Mouse (Mus musculus): ENCODE data around the gene Cyp3a57. TPM values are rescaled to one million over a fixed set of nuclear protein-coding genes. Genes with fewer than 3 reads are reported as not detected.
"Not testable (repeated sequence)": the region's sequence is repeated elsewhere in the genome, so short reads cannot be mapped to it uniquely, and the experiment has no call there.

The Cyp3a57 gene
- polyA plus RNA-seq, 1 experiment from 2014 or later, result not detected

DNA sequence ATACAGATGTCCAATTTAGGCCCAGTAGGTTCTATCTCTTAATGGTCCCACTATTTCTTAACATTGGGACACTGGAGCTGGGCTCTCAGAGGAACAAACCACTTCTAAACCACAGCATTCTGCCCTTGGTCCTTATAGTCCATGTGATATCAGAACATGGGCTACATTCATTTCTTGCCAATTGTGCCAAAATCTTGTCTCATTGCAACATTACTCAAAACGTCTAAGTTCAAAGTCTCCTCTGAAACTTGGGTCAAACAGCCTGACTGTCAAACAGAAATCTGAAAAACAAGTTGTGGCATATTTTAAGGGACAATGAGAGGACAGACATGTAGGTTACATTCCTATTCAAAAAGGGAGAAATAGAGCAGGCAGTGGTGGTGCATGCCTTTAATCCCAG, 27.9 kb upstream of the Cyp3a57 start:
- no peak overlapping the region for H3K4me3 ChIP-seq (ENCODE audit: low read depth, low read length)
- TF ChIP-seq CTCF (IDR thresholded peaks at IDR 0.05; ENCODE audit: low read depth), result no peak
- H3K27me3 ChIP-seq (replicated peaks; ENCODE audit: control insufficient read depth, insufficient read depth, low read length), result no peaks in the 10 kb centered on the region
- no peaks in the 10 kb centered on the region for H3K36me3 ChIP-seq (ENCODE audit: control insufficient read depth, insufficient read depth)
- no peak overlapping the region for H3K4me2 ChIP-seq (replicated peaks; ENCODE audit: low read depth)
- H3K4me1 ChIP-seq (replicated peaks; ENCODE audit: control insufficient read depth, insufficient read depth, low read length), result no peaks in the 10 kb centered on the region
- H3K27ac ChIP-seq (ENCODE audit: low read depth, low read length), result no peak overlapping the region
- no peaks in the 10 kb centered on the region for H3K9me3 ChIP-seq (ENCODE audit: control insufficient read depth)
- 83% methylated on average over 1 of the region's 1 CpGs for WGBS
- no peak for ATAC-seq
- H3K9ac ChIP-seq (ENCODE audit: low read depth, low read length), result no peak overlapping the region

DNA sequence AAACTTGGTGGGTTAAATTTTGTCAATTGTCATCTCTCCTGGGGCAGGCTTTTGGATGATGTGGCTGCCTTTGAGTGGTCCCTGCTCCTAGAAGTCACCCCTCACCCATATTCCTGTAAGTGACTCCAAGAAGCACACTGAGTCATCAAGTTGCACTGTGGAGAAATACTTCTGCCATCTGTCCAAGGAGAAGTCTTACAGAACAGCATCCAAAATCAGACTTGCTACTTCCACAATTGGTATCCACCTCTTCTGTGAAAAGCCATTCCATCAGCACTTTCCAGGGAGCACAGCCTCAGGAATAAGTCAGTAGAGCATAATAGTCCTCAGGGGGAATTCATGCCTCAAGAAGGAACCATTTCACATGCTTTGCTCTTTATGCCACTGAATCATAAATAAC, 6.3 kb upstream of the Cyp3a57 start:
- not testable (repeated sequence) for H3K4me1 ChIP-seq (replicated peaks; ENCODE audit: control insufficient read depth, insufficient read depth, low read length); H3K36me3 ChIP-seq (ENCODE audit: control insufficient read depth, insufficient read depth); H3K27ac ChIP-seq (ENCODE audit: low read depth, low read length)

DNA sequence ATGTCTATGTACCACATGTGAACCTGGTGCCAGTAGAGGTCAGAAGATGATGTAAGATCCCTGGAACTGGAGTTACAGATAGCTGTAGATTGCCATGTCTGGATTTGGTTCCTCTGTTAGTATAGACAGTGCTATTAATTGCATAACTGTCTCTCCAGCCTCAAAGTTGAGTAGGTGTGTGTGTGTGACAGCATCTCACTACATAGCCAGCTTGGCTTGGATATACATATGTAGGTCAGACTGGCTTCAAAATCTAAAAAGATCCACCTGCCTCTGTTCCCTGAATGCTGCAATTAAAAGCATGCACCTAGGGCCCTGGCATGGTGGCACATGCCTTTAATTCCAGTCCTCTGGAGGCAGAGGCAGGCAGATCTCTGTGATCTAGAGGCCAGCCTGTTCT, 4.6 kb downstream of the Cyp3a57 start:
- H3K36me3 ChIP-seq (ENCODE audit: control insufficient read depth, insufficient read depth), result no peaks in the 10 kb centered on the region
- no peaks in the 10 kb centered on the region for H3K9me3 ChIP-seq (ENCODE audit: control insufficient read depth)
- no peak overlapping the region for H3K27ac ChIP-seq (ENCODE audit: low read depth, low read length)
- TF ChIP-seq CTCF (IDR thresholded peaks at IDR 0.05; ENCODE audit: low read depth), result no peak
- no peak for ATAC-seq
- no peak overlapping the region for H3K4me3 ChIP-seq (ENCODE audit: low read depth, low read length)
- no peaks in the 10 kb centered on the region for H3K4me1 ChIP-seq (replicated peaks; ENCODE audit: control insufficient read depth, insufficient read depth, low read length)
- no peak overlapping the region for H3K9ac ChIP-seq (ENCODE audit: low read depth, low read length)
- H3K4me2 ChIP-seq (replicated peaks; ENCODE audit: low read depth), result no peak overlapping the region
- no peaks in the 10 kb centered on the region for H3K27me3 ChIP-seq (replicated peaks; ENCODE audit: control insufficient read depth, insufficient read depth, low read length)

More for the DNA sequence above, 6.3 kb upstream of the Cyp3a57 start:
- not testable (repeated sequence) for H3K4me3 ChIP-seq (ENCODE audit: low read depth, low read length); H3K9ac ChIP-seq (ENCODE audit: low read depth, low read length); H3K4me2 ChIP-seq (replicated peaks; ENCODE audit: low read depth); ATAC-seq; H3K27me3 ChIP-seq (replicated peaks; ENCODE audit: control insufficient read depth, insufficient read depth, low read length); H3K9me3 ChIP-seq (ENCODE audit: control insufficient read depth)

DNA sequence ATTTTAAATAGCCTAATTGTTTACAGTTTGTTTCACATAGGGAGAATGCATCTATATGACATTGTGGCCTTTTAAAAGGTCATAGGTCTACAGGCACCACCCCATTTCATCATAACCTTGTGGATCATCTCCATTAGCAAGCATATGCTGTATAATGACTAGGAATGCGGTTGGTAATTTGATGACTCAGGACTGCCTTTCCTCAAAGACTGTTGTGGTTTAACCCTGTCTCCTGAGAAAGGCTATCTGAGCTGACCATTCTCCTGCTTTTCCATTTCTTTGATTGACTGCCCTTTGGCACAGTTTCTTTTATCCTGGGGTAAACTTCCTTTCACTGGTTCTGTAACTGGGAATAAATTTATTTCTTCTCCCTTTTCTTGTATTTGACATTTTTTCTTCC, 8.0 kb downstream of the Cyp3a57 start:
- no peak overlapping the region for H3K9ac ChIP-seq (ENCODE audit: low read depth, low read length)
- WGBS, result 74% methylated on average over 1 of the region's 1 CpGs
- H3K27ac ChIP-seq (ENCODE audit: low read depth, low read length), result no peak overlapping the region
- H3K36me3 ChIP-seq (ENCODE audit: control insufficient read depth, insufficient read depth), result no peaks in the 10 kb centered on the region
- H3K4me2 ChIP-seq (replicated peaks; ENCODE audit: low read depth), result no peak overlapping the region
- TF ChIP-seq CTCF (IDR thresholded peaks at IDR 0.05; ENCODE audit: low read depth), result no peak
- H3K9me3 ChIP-seq (ENCODE audit: control insufficient read depth), result no peaks in the 10 kb centered on the region
- no peak for ATAC-seq
- no peaks in the 10 kb centered on the region for H3K4me1 ChIP-seq (replicated peaks; ENCODE audit: control insufficient read depth, insufficient read depth, low read length)
- H3K4me3 ChIP-seq (ENCODE audit: low read depth, low read length), result no peak overlapping the region
- no peaks in the 10 kb centered on the region for H3K27me3 ChIP-seq (replicated peaks; ENCODE audit: control insufficient read depth, insufficient read depth, low read length)

DNA sequence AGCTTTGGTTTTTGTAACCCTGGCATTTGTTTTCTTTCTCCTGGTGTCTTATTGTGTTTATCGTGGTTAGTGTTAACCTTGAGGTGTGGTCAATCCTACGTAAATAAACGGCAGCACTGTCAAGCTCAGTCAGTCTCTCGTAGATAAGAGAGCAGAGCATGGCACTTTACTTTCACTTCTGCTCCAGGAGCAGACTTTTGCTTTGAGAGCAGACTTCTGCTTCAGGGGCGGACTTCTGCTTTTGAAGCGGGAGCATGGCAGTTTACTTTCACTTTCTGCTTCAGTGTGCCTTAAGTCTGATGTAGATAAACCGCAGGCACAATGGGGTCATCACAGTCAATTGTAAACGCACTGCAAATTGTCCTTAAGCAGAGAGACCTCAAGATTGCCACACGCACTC, 70.3 kb downstream of the Cyp3a57 start:
- ATAC-seq; H3K36me3 ChIP-seq (ENCODE audit: control insufficient read depth, insufficient read depth); H3K27me3 ChIP-seq (replicated peaks; ENCODE audit: control insufficient read depth, insufficient read depth, low read length); H3K4me3 ChIP-seq (ENCODE audit: low read depth, low read length); H3K9ac ChIP-seq (ENCODE audit: low read depth, low read length); H3K9me3 ChIP-seq (ENCODE audit: control insufficient read depth); H3K4me2 ChIP-seq (replicated peaks; ENCODE audit: low read depth); H3K27ac ChIP-seq (ENCODE audit: low read depth, low read length); H3K4me1 ChIP-seq (replicated peaks; ENCODE audit: control insufficient read depth, insufficient read depth, low read length): not testable (repeated sequence)
- WGBS, result 83% methylated on average over 9 of the region's 9 CpGs

DNA sequence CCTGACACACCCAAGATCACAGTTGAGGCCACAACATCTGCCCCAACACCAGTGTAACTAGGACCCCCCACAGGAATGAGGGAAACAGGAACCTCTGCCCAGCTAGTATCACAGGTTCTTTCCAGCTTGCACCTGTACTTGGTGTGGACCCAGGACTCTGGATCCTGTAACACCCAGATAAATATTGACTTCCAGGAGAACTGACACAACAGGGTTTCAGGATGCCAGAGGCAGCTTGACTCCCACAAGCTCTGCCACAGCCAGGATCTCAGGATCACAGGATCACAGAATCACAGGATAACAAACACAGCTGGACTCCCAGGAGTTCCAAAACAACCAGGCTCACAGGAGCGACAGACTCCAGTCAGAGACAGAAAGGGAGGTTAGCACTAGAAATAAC, 77.2 kb downstream of the Cyp3a57 start:
- Histone ChIP-seq H3K9me3 (ENCODE audit: control insufficient read depth) (no peaks in the 10 kb centered on the region), H3K9ac (ENCODE audit: low read depth, low read length) (no peak overlapping the region), H3K4me3 (ENCODE audit: low read depth, low read length) (no peak overlapping the region), H3K4me1 (replicated peaks; ENCODE audit: control insufficient read depth, insufficient read depth, low read length) (no peaks in the 10 kb centered on the region), H3K27ac (ENCODE audit: low read depth, low read length) (no peak overlapping the region), H3K27me3 (replicated peaks; ENCODE audit: control insufficient read depth, insufficient read depth, low read length) (no peaks in the 10 kb centered on the region), H3K4me2 (replicated peaks; ENCODE audit: low read depth) (no peak overlapping the region), H3K36me3 (ENCODE audit: control insufficient read depth, insufficient read depth) (no peaks in the 10 kb centered on the region)
- ATAC-seq, result no peak
- no peak for TF ChIP-seq CTCF (IDR thresholded peaks at IDR 0.05; ENCODE audit: low read depth)
- WGBS, result 73% methylated on average over 1 of the region's 1 CpGs

DNA sequence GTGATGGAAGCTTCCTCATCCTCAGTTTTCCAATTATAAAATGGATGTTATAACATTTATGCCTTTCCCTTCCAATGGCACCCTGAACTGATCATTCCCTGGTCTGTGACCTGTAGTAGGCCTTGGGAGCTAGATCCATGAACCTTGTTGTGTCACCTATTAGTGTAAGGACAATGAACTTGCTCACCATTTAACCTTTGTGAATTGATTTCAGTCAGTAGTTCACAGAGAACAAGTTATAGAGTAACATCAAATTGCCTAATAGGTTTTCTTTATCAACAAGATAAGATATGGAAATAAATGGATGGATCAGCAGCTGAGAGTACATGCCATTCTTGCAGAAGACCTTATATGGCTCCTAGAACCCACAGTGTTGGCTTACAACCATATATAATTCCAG, 85.9 kb downstream of the Cyp3a57 start:
- no peak for ATAC-seq
- H3K4me2 ChIP-seq (replicated peaks; ENCODE audit: low read depth), result no peak overlapping the region
- H3K4me3 ChIP-seq (ENCODE audit: low read depth, low read length), result no peak overlapping the region
- no peak for TF ChIP-seq CTCF (IDR thresholded peaks at IDR 0.05; ENCODE audit: low read depth)
- H3K9ac ChIP-seq (ENCODE audit: low read depth, low read length), result no peak overlapping the region
- no peak overlapping the region for H3K27ac ChIP-seq (ENCODE audit: low read depth, low read length)
- H3K4me1 ChIP-seq (replicated peaks; ENCODE audit: control insufficient read depth, insufficient read depth, low read length), result no peaks in the 10 kb centered on the region
- no peaks in the 10 kb centered on the region for H3K27me3 ChIP-seq (replicated peaks; ENCODE audit: control insufficient read depth, insufficient read depth, low read length)
- H3K36me3 ChIP-seq (ENCODE audit: control insufficient read depth, insufficient read depth), result no peaks in the 10 kb centered on the region
- no peaks in the 10 kb centered on the region for H3K9me3 ChIP-seq (ENCODE audit: control insufficient read depth)
